Mouse (Mus musculus) forebrain, embryonic 15.5 days (tissue): ENCODE data around the gene Frat2. TPM values are rescaled to one million over a fixed set of nuclear protein-coding genes. Genes with fewer than 3 reads are reported as not detected.
A peak's percentile ranks its signal among the peaks of the same experiment; 100 is the strongest.
"Not testable (repeated sequence)": the region's sequence is repeated elsewhere in the genome, so short reads cannot be mapped to it uniquely, and the experiment has no call there.

Source experiments
- ATAC-seq: fragments of 200-750 bp; cut with Nextera tagmentation; replicated peaks from 2 replicates; pipeline ENCODE4 v1.8.0; 2017; ENCODE audit warnings: mild to moderate bottlenecking, moderate TSS enrichment, moderate library complexity
- H3K27ac ChIP-seq: fragments of 300-500 bp; sonication (generic); replicated peaks from 2 replicates; pipeline ENCODE4 v1.5.1; 2015; ENCODE audit warnings: mild to moderate bottlenecking, inconsistent platforms
- H3K27me3 ChIP-seq: fragments of 300-500 bp; sonication (generic); 2 replicates; pipeline ENCODE4 v1.6.1; 2015; ENCODE audit warnings: inconsistent platforms
- H3K36me3 ChIP-seq: fragments of 300-500 bp; sonication (generic); 2 replicates; pipeline ENCODE4 v1.6.1; 2015; ENCODE audit warnings: mild to moderate bottlenecking, inconsistent platforms
- H3K4me1 ChIP-seq: fragments of 300-500 bp; sonication (generic); 2 replicates; pipeline ENCODE4 v1.6.1; 2015; ENCODE audit warnings: inconsistent platforms
- H3K4me2 ChIP-seq: fragments of 300-500 bp; sonication (generic); replicated peaks from 2 replicates; pipeline ENCODE4 v1.6.1; 2015; ENCODE audit warnings: mild to moderate bottlenecking, inconsistent platforms
- H3K4me3 ChIP-seq: fragments of 300-500 bp; sonication (generic); 2 replicates; pipeline ENCODE4 v1.5.1; 2015; ENCODE audit warnings: mild to moderate bottlenecking, inconsistent platforms
- H3K9ac ChIP-seq: fragments of 300-500 bp; sonication (generic); replicated peaks from 2 replicates; pipeline ENCODE4 v1.6.1; 2015; ENCODE audit warnings: mild to moderate bottlenecking, inconsistent platforms
- H3K9me3 ChIP-seq: fragments of 300-500 bp; sonication (generic); 2 replicates; pipeline ENCODE4 v1.6.1; 2016; ENCODE audit warnings: inconsistent platforms
- WGBS: fragments of 180-500 bp; shearing (Covaris S2); methylation state at CpG from one replicate; pipeline ENCODE4 v1.1.7; 2015; ENCODE audit warnings: mixed read lengths; 5-methylcytosine and 5-hydroxymethylcytosine counted together
- polyA plus RNA-seq: library from polyadenylated mRNA; unstranded; fragments of >200 nt; fragmentation: Nextera tagmentation; extraction: Ambion mirVana; gene quantifications from 2 replicates; pipeline ENCODE4 v1.2.1, GENCODE M21; 2015

Frat2 gene
- polyA plus RNA-seq, 1 experiment from 2014 or later, result 16.9 TPM

GRCm38 (mm10) chr19:41857816-41858310 is 9.9 kb upstream of the Frat2 start:
- H3K36me3 ChIP-seq, result peaks cover 12% of the 10 kb centered on the region; the same call in 1 of the 2 replicates
- no peak for ATAC-seq
- H3K4me2 ChIP-seq, result no peak overlapping the region
- 84% methylated on average over 3 of the region's 3 CpGs for WGBS
- no peaks in the 10 kb centered on the region for H3K4me1 ChIP-seq
- no peak overlapping the region for H3K4me3 ChIP-seq
- no peaks in the 10 kb centered on the region for H3K9me3 ChIP-seq
- H3K9ac ChIP-seq, result no peak overlapping the region
- H3K27ac ChIP-seq, result no peak overlapping the region
- H3K27me3 ChIP-seq, result no peaks in the 10 kb centered on the region

GRCm38 (mm10) chr19:41857086-41857762 is 9.3 kb upstream of the Frat2 start:
- Histone ChIP-seq H3K27ac (no peak overlapping the region), H3K4me2 (no peak overlapping the region), H3K36me3 (0 out of 2 replicates have a peak, but pooled peaks cover 7% of the 10 kb centered on the region), H3K4me1 (no peaks in the 10 kb centered on the region), H3K9ac (no peak overlapping the region), H3K9me3 (no peaks in the 10 kb centered on the region), H3K27me3 (no peaks in the 10 kb centered on the region), H3K4me3 (no peak overlapping the region)
- WGBS, result 92% methylated on average over 5 of the region's 5 CpGs
- ATAC-seq, result no peak

GRCm38 (mm10) chr19:41852423-41852822 is 4.5 kb upstream of the Frat2 start:
- Histone ChIP-seq H3K27me3 (no peaks in the 10 kb centered on the region), H3K4me1 (peaks cover 22% of the 10 kb centered on the region), H3K9ac (no peak overlapping the region), H3K4me3 (no peak overlapping the region), H3K9me3 (no peaks in the 10 kb centered on the region), H3K36me3 (no peaks in the 10 kb centered on the region), H3K27ac (no peak overlapping the region), H3K4me2 (no peak overlapping the region)
- ATAC-seq, result no peak
- 88% methylated on average over 4 of the region's 4 CpGs for WGBS

GRCm38 (mm10) chr19:41850719-41851543 is 3.0 kb upstream of the Frat2 start:
- Histone ChIP-seq H3K27me3 (no peaks in the 10 kb centered on the region), H3K4me3 (no peak overlapping the region), H3K36me3 (no peaks in the 10 kb centered on the region), H3K27ac (peak overlapping the region; percentile 83), H3K9me3 (no peaks in the 10 kb centered on the region), H3K4me1 (peaks cover 33% of the 10 kb centered on the region), H3K4me2 (peak overlapping the region; percentile 18), H3K9ac (peak overlapping the region; percentile 14; the same call in 1 of the 2 replicates)
- no peak for ATAC-seq
- WGBS, result 9% methylated on average over 14 of the region's 14 CpGs

- no peak overlapping the region for H3K9ac ChIP-seq
- no peak overlapping the region for H3K4me2 ChIP-seq
These were observed 2.2 kb upstream of the Frat2 start for GRCm38 (mm10) chr19:41850021-41850718.

GRCm38 (mm10) chr19:41847614-41847991 is 329 bp downstream of the Frat2 start:
- peak overlapping the region; percentile 73 for H3K9ac ChIP-seq
- H3K27me3 ChIP-seq, H3K36me3 ChIP-seq, H3K9me3 ChIP-seq: not testable (repeated sequence)
- H3K27ac ChIP-seq, result peak overlapping the region; percentile 95
- peak; percentile 73 for ATAC-seq
- peaks cover 44% of the 10 kb centered on the region for H3K4me1 ChIP-seq
- under 1% methylated on average over 42 of the region's 53 CpGs for WGBS
- peak overlapping the region; percentile 88 for H3K4me2 ChIP-seq
- H3K4me3 ChIP-seq, result peak overlapping the region; percentile 69

More at GRCm38 (mm10) chr19:41850021-41850718, 2.2 kb upstream of the Frat2 start:
- H3K36me3 ChIP-seq, result no peaks in the 10 kb centered on the region
- H3K27me3 ChIP-seq, result no peaks in the 10 kb centered on the region
- no peak overlapping the region for H3K4me3 ChIP-seq
- no peaks in the 10 kb centered on the region for H3K9me3 ChIP-seq
- peaks cover 41% of the 10 kb centered on the region for H3K4me1 ChIP-seq
- no peak for ATAC-seq
- 6% methylated on average over 6 of the region's 6 CpGs for WGBS
- peak overlapping the region; percentile 83 for H3K27ac ChIP-seq

GRCm38 (mm10) chr19:41847091-41847581 is 796 bp downstream of the Frat2 start:
- peak overlapping the region; percentile 88 for H3K4me2 ChIP-seq
- H3K4me3 ChIP-seq, result peak overlapping the region; percentile 69
- peak overlapping the region; percentile 95 for H3K27ac ChIP-seq
- WGBS, result under 1% methylated on average over 61 of the region's 64 CpGs
- ATAC-seq, result peak; percentile 1
- H3K27me3 ChIP-seq, result no peaks in the 10 kb centered on the region
- peak overlapping the region; percentile 73 for H3K9ac ChIP-seq
- H3K36me3 ChIP-seq, result no peaks in the 10 kb centered on the region
- H3K4me1 ChIP-seq, result peaks cover 44% of the 10 kb centered on the region
- H3K9me3 ChIP-seq, result no peaks in the 10 kb centered on the region

- Histone ChIP-seq H3K4me2 (peak overlapping the region; percentile 88), H3K27me3 (no peaks in the 10 kb centered on the region), H3K36me3 (no peaks in the 10 kb centered on the region), H3K4me1 (peaks cover 41% of the 10 kb centered on the region), H3K9me3 (no peaks in the 10 kb centered on the region), H3K9ac (peak overlapping the region; percentile 73), H3K27ac (peak overlapping the region; percentile 95), H3K4me3 (peak overlapping the region; percentile 69)
- ATAC-seq, result no peak
- 7% methylated on average over 21 of the region's 21 CpGs for WGBS
These were observed 1.4 kb downstream of the Frat2 start for GRCm38 (mm10) chr19:41846366-41847090.

- Histone ChIP-seq H3K4me2 (no peak overlapping the region), H3K9ac (no peak overlapping the region), H3K4me1 (peaks cover 22% of the 10 kb centered on the region), H3K27me3 (no peaks in the 10 kb centered on the region), H3K36me3 (no peaks in the 10 kb centered on the region), H3K9me3 (no peaks in the 10 kb centered on the region), H3K27ac (no peak overlapping the region), H3K4me3 (no peak overlapping the region)
- 83% methylated on average over 6 of the region's 6 CpGs for WGBS
- no peak for ATAC-seq
These were observed 3.6 kb downstream of the Frat2 start for GRCm38 (mm10) chr19:41844345-41844744.

- 90% methylated on average over 4 of the region's 4 CpGs for WGBS
These were observed 5.2 kb downstream of the Frat2 start for GRCm38 (mm10) chr19:41842706-41843105.

GRCm38 (mm10) chr19:41842196-41842595 is 5.7 kb downstream of the Frat2 start:
- WGBS, result 62% methylated on average over 4 of the region's 4 CpGs

More at GRCm38 (mm10) chr19:41842706-41843105, 5.2 kb downstream of the Frat2 start:
- Histone ChIP-seq H3K4me1 (peaks cover 22% of the 10 kb centered on the region), H3K27ac (no peak overlapping the region), H3K27me3 (no peaks in the 10 kb centered on the region), H3K36me3 (no peaks in the 10 kb centered on the region), H3K9ac (no peak overlapping the region), H3K4me3 (no peak overlapping the region), H3K4me2 (no peak overlapping the region), H3K9me3 (no peaks in the 10 kb centered on the region)
- ATAC-seq, result no peak

More at GRCm38 (mm10) chr19:41842196-41842595, 5.7 kb downstream of the Frat2 start:
- 0 out of 2 replicates have a peak overlapping the region, but pooled peaks have one; percentile 25 for H3K27ac ChIP-seq
- no peak overlapping the region for H3K9ac ChIP-seq
- ATAC-seq, result no peak
- no peak overlapping the region for H3K4me3 ChIP-seq
- H3K27me3 ChIP-seq, result no peaks in the 10 kb centered on the region
- no peak overlapping the region for H3K4me2 ChIP-seq
- peaks cover 22% of the 10 kb centered on the region for H3K4me1 ChIP-seq
- no peaks in the 10 kb centered on the region for H3K36me3 ChIP-seq
- no peaks in the 10 kb centered on the region for H3K9me3 ChIP-seq
